Mouse (Mus musculus): ENCODE measurements around the gene Adcy10. TPM values are rescaled to one million over a fixed set of nuclear protein-coding genes. Genes with fewer than 3 reads are reported as not detected.

The Adcy10 gene
- polyA plus RNA-seq, 1 experiment, result not detected

- H3K9me3 ChIP-seq (replicated peaks; ENCODE audit: control insufficient read depth, insufficient read depth, low read length, poor library complexity, severe bottlenecking), result no peaks in the 10 kb centered on the region
- no peak overlapping the region for H3K4me3 ChIP-seq (ENCODE audit: low read depth, low read length)
- no peak overlapping the region for H3K27ac ChIP-seq (ENCODE audit: insufficient read depth, low read length)
- no peaks in the 10 kb centered on the region for H3K27me3 ChIP-seq (ENCODE audit: control insufficient read depth, insufficient read depth, low read length, poor library complexity, severe bottlenecking)
- no peak for TF ChIP-seq EP300 (IDR thresholded peaks at IDR 0.05; ENCODE audit: insufficient read depth, low read depth, low read length)
- TF ChIP-seq CTCF (IDR thresholded peaks at IDR 0.05; ENCODE audit: low read depth, low read length), result no peak
- no peaks in the 10 kb centered on the region for H3K4me1 ChIP-seq (ENCODE audit: control insufficient read depth, insufficient read depth, low read length)
- peaks cover 13% of the 10 kb centered on the region for H3K36me3 ChIP-seq (ENCODE audit: control insufficient read depth, insufficient read depth, low read length, poor library complexity, severe bottlenecking)
- no peak overlapping the region for H3K9ac ChIP-seq (ENCODE audit: low read depth, poor library complexity, severe bottlenecking)
These were observed 104.5 kb downstream of the Adcy10 start for GRCm38 (mm10) chr1:165589280-165590048.

DNA sequence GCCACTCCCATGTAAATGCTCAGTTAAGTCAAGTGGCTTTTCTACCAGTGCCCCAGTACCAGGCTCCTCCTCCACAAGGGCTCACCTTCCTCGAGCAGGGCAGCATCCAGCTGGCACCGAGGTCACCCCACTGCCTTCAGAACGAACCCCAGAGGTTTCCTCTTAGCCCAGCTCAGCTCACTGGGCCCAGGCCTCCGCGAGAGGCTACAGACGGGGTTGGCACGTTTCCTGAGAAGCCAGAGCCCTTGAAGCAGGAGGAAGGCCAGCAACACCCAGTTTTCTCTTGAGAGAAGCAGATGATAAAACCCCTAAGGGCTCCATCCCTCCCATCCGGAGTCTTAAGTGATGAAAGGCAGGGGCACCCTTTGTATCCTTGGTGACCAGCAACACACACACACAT lies 105.8 kb downstream of the Adcy10 start:
- Histone ChIP-seq H3K27ac (ENCODE audit: insufficient read depth, low read length) (no peak overlapping the region), H3K36me3 (ENCODE audit: control insufficient read depth, insufficient read depth, low read length, poor library complexity, severe bottlenecking) (peaks cover 13% of the 10 kb centered on the region), H3K27me3 (ENCODE audit: control insufficient read depth, insufficient read depth, low read length, poor library complexity, severe bottlenecking) (no peaks in the 10 kb centered on the region), H3K9me3 (replicated peaks; ENCODE audit: control insufficient read depth, insufficient read depth, low read length, poor library complexity, severe bottlenecking) (no peaks in the 10 kb centered on the region), H3K4me1 (ENCODE audit: control insufficient read depth, insufficient read depth, low read length) (no peaks in the 10 kb centered on the region), H3K4me3 (ENCODE audit: low read depth, low read length) (no peak overlapping the region), H3K9ac (ENCODE audit: low read depth, poor library complexity, severe bottlenecking) (no peak overlapping the region)
- TF ChIP-seq EP300 (IDR thresholded peaks at IDR 0.05; ENCODE audit: insufficient read depth, low read depth, low read length) (no peak), CTCF (IDR thresholded peaks at IDR 0.05; ENCODE audit: low read depth, low read length) (no peak), POLR2A (IDR thresholded peaks at IDR 0.05; ENCODE audit: insufficient read depth, low read length) (no peak)

- no peaks in the 10 kb centered on the region for H3K9me3 ChIP-seq (replicated peaks; ENCODE audit: control insufficient read depth, insufficient read depth, low read length, poor library complexity, severe bottlenecking)
- no peak overlapping the region for H3K27ac ChIP-seq (ENCODE audit: insufficient read depth, low read length)
- no peaks in the 10 kb centered on the region for H3K27me3 ChIP-seq (ENCODE audit: control insufficient read depth, insufficient read depth, low read length, poor library complexity, severe bottlenecking)
- no peak overlapping the region for H3K9ac ChIP-seq (ENCODE audit: low read depth, poor library complexity, severe bottlenecking)
- H3K36me3 ChIP-seq (ENCODE audit: control insufficient read depth, insufficient read depth, low read length, poor library complexity, severe bottlenecking), result peaks cover 13% of the 10 kb centered on the region
- TF ChIP-seq EP300 (IDR thresholded peaks at IDR 0.05; ENCODE audit: insufficient read depth, low read depth, low read length), result no peak
- TF ChIP-seq POLR2A (IDR thresholded peaks at IDR 0.05; ENCODE audit: insufficient read depth, low read length), result no peak
- TF ChIP-seq CTCF (IDR thresholded peaks at IDR 0.05; ENCODE audit: low read depth, low read length), result no peak
- H3K4me1 ChIP-seq (ENCODE audit: control insufficient read depth, insufficient read depth, low read length), result no peaks in the 10 kb centered on the region
- no peak overlapping the region for H3K4me3 ChIP-seq (ENCODE audit: low read depth, low read length)
These were observed 107.5 kb downstream of the Adcy10 start for GRCm38 (mm10) chr1:165592295-165593082.

DNA sequence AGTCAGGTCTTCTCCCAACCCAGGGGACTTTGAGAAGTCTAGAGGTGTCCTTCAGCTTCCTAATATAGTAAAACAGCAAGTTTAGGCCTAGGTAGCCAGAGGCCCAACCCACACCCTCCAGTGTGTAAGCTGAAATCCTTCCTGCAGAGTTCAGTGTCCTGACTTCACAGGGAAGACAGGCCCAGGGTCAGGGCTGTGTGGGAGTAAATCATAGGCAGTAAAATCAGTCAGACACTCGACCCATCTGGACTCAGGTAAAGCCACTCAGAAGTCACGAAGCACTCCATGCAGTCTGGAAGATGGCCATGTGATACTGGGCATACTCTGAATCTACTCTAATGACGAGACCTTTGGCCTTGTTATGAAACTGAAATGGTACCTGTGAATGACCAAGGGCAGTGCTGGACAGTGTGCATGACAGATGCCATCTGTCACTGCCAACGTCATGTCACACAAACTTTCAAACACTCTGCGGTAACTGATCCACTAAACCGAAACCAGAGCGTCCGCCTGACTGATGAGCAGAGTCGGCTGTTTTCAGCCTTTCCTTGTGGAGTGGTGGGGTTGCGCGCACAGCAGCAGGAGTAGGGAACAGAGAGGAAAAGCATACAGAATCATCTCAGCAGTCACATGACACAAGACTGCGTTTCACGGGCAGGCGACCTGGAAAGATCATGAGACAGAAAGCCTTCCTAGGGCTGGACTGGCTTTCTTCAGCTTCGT lies 109.9 kb downstream of the Adcy10 start:
- Histone ChIP-seq H3K27me3 (ENCODE audit: control insufficient read depth, insufficient read depth, low read length, poor library complexity, severe bottlenecking) (no peaks in the 10 kb centered on the region), H3K4me1 (ENCODE audit: control insufficient read depth, insufficient read depth, low read length) (no peaks in the 10 kb centered on the region), H3K9ac (ENCODE audit: low read depth, poor library complexity, severe bottlenecking) (no peak overlapping the region), H3K36me3 (ENCODE audit: control insufficient read depth, insufficient read depth, low read length, poor library complexity, severe bottlenecking) (peaks cover 15% of the 10 kb centered on the region), H3K27ac (ENCODE audit: insufficient read depth, low read length) (no peak overlapping the region), H3K4me3 (ENCODE audit: low read depth, low read length) (no peak overlapping the region), H3K9me3 (replicated peaks; ENCODE audit: control insufficient read depth, insufficient read depth, low read length, poor library complexity, severe bottlenecking) (no peaks in the 10 kb centered on the region)
- no peak for TF ChIP-seq CTCF (IDR thresholded peaks at IDR 0.05; ENCODE audit: low read depth, low read length)
- no peak for TF ChIP-seq POLR2A (IDR thresholded peaks at IDR 0.05; ENCODE audit: insufficient read depth, low read length)
- no peak for TF ChIP-seq EP300 (IDR thresholded peaks at IDR 0.05; ENCODE audit: insufficient read depth, low read depth, low read length)

- TF ChIP-seq EP300 (IDR thresholded peaks at IDR 0.05; ENCODE audit: insufficient read depth, low read depth, low read length) (no peak), POLR2A (IDR thresholded peaks at IDR 0.05; ENCODE audit: insufficient read depth, low read length) (no peak), CTCF (IDR thresholded peaks at IDR 0.05; ENCODE audit: low read depth, low read length) (no peak)
- Histone ChIP-seq H3K4me1 (ENCODE audit: control insufficient read depth, insufficient read depth, low read length) (no peaks in the 10 kb centered on the region), H3K27ac (ENCODE audit: insufficient read depth, low read length) (no peak overlapping the region), H3K9ac (ENCODE audit: low read depth, poor library complexity, severe bottlenecking) (no peak overlapping the region), H3K9me3 (replicated peaks; ENCODE audit: control insufficient read depth, insufficient read depth, low read length, poor library complexity, severe bottlenecking) (no peaks in the 10 kb centered on the region), H3K4me3 (ENCODE audit: low read depth, low read length) (no peak overlapping the region), H3K36me3 (ENCODE audit: control insufficient read depth, insufficient read depth, low read length, poor library complexity, severe bottlenecking) (peaks cover 19% of the 10 kb centered on the region), H3K27me3 (ENCODE audit: control insufficient read depth, insufficient read depth, low read length, poor library complexity, severe bottlenecking) (no peaks in the 10 kb centered on the region)
These were observed 116.8 kb downstream of the Adcy10 start for GRCm38 (mm10) chr1:165601775-165602280.
